Mouse (Mus musculus) naive thymus-derived CD4-positive, alpha-beta T cell, adult 2 months (primary cell): ENCODE measurements around the gene 2300009A05Rik.

Experiments used
- DNase-seq: peaks from one replicate; pipeline ENCODE4 v3.0.0-alpha.2; 2011; ENCODE audit warnings: low read depth

The 2300009A05Rik gene

DNA sequence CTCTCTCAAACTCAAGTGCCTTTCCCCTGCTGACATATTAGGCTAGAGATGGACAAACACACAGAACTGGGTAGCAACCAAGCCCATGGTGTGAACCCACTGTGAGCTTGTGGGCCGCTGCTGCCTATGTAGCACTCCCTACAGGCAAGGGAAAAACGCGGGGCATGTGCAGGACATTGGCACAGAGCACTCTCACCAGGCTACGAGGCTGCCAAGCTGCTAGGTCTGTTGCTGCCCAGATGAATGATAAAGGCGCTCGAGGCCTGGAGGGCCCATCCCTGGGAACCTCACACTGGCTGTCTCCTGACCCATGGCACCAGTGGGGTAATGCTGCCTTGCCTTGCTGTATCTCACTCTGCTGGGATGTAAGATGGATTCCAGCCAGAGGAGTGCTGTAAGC is 53.0 kb downstream of the 2300009A05Rik start:
- DNase-seq = no peak
